Mouse (Mus musculus): ENCODE data around the gene Guca1a.
"Not testable (repeated sequence)": the region's sequence is repeated elsewhere in the genome, so short reads cannot be mapped to it uniquely, and the experiment has no call there.

Gene Guca1a

DNA sequence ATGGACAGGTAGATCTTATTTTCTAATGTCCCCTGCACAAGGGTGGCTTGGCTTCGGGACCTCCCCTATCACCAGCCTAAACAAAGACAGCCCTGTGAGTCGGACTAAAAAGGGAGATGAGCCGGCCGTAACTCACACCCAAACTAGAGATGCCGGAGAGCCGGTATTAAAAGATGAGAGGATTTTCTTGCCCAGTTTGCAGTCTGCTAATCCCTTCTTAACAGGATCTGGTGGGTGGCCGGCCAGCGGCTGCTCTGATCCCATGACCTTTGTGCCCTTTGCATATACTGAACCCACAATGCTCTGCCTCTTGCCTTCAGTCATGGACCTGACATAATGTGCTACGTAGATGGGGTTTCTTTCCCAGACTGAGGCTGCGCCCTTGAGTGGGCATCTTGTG lies at the start of gene Guca1a:
Gene Guca1a, minus strand, starts transcription at position 134 of the 400 bp plus-strand sequence.
- no peak for DNase-seq (ENCODE audit: low spot score in 2 of 2)

DNA sequence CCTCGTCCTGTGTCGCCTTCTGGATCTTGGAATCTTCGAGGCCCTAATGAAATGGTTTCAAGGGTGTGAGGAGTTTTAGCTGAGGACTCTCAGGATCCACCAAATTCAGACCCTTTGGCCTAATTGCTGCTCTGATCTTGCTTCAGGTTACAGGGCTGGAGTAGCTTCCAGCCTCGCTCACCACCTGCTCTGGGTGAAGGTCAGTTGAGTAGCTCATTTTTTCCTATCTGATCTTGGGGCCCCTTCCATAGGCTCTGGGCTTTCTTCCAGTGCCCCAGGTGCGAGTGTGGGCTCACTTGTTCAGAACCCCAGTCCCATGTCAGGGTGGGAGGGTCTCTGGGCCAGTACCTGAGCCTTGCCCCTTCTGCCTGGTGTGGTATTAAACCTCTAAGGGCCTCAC lies 49.0 kb upstream of the Guca1a start:
- no peak for DNase-seq (ENCODE audit: low spot score in 2 of 2)

DNA sequence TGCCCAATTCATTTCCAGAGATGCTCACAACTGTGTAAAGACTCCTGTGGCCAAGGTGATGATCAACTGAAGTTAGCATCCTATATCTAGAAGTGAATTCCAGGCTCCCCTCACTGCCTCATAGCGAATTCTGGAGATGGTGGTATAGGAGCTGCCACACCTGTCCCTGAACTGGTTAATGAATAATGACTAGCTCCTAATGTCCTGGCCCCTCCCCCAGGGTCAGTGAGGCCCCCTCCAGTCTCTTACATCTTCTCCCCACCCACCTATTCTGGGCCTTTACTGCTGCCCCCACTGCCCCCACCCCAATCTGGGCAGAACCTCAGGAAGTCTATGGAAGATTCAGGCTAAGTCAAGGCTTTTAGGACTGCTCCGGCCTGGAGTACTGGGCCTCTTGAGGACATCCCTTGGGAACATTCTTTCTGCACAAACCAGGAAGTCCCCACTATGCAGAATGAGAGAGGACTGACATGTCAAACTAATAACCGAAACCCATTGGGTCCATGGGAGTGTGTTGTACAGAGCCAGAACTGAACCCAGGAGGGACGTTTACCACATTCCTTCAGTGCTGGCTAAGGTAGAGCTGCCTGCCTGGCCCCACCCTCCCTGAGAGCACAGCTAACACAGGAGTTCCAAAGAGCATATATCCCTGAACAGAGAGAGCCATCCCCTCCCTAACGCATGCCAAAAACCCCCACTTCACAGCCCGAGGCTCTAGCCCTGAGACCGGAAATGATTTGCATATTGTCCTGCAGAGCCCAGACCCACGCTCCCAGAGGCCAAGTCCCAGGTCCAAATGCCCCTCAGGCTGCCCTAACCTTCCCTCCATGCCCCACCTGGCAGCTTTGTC lies 48.4 kb upstream of the Guca1a start:
- no peak for DNase-seq (ENCODE audit: low spot score in 2 of 2)

DNA sequence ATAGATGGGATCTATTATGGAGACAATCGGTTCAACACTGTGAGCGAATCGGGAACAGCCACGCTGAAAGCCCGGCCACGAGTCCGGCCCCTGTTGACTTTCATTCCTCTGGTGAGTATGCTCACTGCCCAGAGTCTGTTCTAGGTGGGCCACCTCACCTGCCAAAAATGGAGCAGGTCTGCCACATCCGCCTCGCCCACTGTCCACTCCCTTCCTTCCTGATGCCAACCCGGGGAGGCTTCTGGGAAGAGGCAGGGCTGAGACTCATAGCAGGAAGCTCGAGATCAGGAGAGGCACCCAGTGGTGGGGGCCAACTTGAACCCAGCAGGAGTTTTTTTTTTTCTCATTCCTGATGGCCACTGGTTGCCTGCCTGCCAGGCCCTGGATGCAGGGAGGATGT lies 46.2 kb upstream of the Guca1a start:
- no peak for DNase-seq (ENCODE audit: low spot score in 2 of 2)

DNA sequence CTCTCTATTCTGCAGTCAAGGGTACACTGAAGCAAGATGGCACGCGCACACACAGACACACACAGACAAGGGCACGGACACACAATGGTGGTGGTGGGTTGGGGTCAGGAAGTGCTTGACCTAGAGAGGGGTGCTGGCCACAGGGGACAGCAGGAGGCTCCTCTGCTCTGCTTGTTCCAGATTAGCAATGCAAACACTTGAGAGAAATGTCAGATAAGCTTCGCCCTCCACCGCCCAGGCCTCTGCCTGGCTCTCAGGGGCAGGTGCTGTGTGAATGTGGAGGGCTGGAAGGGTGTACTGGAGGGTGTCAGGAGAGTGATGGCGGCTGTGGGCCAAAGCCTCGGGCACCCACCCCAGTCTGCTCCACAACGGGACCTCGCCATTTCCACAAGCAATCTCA lies 45.6 kb upstream of the Guca1a start:
- DNase-seq (ENCODE audit: low spot score in 2 of 2) = no peak

DNA sequence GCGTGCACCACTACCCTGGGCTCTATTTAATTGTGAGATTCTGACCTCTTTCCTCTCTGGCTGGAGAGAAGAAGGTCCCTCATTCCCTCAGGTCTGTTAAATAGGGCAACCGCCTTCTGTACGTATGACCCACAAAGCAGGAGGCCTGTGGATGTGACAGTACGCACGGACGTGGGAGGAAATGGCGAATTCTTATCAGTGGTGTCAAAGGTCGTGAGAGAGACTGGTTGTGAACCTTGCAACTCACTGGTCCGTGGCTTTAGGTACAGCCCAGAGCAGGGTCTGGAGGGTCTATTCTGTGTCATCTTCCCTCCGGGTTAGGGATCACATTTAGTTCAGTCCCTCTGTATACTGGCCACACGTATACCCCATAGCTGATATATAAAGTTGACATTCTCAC lies 45.1 kb upstream of the Guca1a start:
- DNase-seq (ENCODE audit: low spot score in 2 of 2) = no peak

DNA sequence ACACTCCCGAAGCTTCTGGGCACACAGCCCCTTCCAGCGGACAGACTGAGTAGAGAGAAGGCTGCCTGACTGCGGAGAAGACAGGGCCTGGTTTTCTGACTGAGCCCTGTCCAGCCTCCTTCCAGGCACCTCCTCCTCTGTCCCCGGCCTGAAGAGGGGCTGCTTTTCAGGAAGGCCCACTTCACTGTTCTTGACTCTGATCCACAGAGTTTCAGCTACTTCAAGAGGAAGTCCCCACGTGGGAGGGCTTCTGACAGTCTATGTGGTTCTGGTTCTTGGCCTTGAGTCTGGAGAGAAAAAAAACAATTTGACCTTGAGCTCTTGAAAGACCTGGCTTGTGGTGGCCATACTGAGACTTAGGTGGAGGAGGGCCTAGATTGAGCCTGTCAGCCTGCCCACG lies 43.7 kb upstream of the Guca1a start:
- DNase-seq (ENCODE audit: low spot score in 2 of 2) = no peak

DNA sequence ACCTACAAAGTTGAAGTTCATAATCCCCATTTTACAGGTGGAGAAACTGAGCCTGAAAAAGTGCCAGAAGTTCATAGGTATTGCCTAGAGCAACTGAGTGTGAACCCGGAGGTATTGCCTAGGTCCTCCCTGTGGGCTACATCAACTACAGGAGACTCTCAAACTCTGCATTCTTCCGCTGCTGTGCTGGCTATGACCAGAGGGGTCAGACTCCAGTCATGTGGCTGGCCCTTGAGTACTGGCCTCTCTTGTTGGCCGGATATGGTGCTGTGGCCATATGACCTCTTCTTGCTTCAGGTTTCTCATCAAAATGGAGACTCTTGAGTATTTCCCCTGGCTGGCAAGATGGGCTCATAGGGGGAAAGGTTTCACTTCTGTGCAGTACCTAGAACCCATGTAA lies 41.9 kb upstream of the Guca1a start:
- no peak for DNase-seq (ENCODE audit: low spot score in 2 of 2)

DNA sequence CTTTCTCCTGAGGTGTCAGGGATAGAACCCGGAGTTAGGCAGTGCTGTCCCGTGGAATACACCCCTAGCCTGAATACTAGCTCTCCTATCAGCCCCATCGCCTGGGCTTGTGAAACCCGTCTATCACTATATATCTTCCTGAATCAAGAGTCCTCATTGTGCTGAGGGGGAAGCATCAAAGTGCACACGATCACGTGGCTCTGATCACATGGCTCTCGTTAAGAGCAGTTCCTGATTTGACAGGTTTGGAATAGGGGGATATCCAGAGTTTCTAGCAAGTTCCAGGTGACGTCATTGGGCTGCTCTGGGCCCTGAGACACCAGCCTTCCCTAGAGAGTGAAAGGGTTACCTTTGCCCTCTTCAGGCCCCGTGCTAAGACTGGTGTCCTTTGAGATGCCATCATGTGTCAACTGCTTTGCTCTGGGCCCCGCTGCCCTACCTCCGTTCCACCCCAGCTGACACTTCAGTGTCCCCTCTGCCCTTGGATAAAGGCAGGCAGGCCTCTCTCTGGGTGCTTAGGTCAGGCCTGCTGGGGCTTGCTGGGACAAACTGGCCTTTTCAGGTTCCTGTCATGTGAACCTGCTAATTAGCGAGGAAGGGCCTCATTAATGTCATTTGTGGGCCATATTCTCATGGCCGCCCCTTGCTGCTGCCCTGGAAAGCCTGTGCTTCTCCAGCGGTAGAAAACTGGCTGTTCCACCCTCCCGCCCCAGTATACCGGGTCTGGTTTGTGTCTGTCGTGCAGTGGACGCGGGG lies 41.1 kb upstream of the Guca1a start:
- no peak for DNase-seq (ENCODE audit: low spot score in 2 of 2)

DNA sequence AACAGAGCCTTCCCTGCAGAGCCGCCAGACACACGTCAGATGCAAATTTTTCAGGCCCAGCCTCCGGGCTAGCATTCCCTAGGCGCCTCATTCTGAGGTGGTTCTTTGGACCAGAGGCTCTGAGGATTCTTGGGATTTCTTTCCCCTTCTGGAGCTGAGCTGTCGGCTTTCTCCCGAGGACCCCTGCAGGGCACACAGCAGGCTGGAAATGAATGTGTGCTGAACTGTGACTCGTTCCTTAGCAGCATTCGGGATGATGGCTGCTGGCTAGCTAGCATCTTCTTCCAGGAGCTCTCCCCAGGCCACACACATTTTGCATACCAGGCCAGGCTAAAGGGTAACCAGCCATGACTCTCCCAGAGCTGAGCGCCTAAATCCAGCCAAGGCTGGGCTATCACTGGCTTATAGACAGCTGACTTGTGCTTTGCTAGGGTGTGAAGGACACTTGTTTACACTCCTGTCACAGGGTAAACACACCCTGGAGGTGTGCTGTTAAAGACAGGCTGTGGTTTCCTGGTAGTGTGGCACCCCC lies 40.0 kb upstream of the Guca1a start:
- no peak for DNase-seq (ENCODE audit: low spot score in 2 of 2)

DNA sequence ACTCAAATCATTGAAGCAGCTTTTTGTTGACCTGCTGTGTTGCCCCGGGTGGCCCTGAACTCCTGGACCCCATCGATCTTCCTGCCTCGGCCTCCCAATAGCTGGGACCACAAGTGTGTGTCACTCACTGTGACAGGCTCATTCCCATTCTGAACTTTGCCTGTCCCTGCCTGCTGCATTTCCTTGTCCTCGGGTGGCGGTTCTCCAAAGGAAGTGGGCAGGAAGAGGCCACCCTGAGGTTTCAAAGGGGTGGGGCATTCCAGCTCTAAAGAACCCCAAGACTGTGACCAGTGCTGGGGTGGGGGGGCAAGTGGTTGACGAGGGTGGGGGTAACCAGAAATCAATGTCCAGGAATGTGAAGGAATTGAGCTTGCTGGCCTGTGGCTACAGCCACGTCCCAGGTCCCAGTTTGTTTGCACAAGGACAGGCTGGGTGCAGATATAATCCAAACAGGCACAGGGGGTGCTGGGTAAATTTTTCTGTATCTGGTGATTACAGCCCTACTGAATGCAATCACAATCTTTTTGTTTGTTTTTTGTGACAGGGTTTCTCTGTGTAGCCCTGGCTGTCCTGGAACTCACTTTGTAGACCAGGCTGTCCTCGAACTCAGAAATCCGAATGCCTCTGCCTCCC lies 39.1 kb upstream of the Guca1a start:
- DNase-seq (ENCODE audit: low spot score in 2 of 2) = no peak

DNA sequence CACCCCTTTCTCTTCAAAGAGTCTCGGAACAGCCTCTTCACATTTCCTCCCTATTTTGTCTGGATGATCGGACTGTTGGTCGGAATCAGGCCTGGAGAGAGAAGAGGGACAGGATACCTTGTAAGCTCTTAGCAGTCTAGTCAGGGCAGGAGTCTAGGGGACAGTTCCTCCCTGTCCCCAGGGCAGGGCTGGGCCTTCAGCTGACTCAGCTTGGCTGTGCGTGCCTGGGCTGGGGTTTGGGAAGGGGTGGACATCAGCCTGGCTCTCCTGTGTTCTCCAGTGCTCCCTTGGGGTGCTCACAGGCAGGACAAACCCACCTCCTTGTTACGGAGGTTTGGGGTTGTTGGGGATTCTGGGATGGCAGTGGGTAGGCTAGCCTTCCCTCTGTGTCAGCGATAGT lies 38.2 kb upstream of the Guca1a start:
- DNase-seq (ENCODE audit: low spot score in 2 of 2) = no peak

DNA sequence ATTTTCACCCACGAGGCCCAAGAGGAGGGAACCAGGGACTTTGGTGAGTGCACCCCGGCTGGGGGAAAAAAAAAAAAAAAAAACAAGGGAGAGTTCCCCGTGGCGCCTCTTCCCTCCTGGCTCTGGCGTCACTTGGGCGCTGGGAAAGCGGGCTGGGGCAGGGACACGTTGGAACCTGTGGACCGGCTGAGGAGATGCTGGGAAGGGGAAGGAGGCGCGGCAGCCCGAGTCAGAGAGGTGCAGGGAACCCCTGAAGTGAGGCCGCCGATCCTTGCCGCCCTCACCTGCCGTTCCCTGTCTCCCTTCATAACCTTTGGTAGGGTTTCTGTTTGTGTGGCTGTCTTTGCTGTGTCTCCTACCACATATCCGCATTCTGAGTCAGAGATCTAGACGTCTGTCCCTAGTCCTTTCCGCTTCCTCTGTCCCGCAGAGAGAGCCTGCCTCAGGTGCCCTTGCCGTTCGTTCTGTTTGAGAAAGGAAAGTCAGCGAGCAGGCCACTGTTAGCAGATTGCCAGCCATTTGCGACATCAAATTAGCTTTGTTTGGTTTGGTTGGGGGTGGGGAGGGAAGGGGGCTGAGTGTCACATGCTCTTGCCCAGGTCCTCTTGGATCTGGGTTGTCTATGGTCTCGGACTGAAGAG lies 36.6 kb upstream of the Guca1a start, which contains the start of gene 1700001C19Rik:
Gene 1700001C19Rik, minus strand, starts transcription at position 470 of the 641 bp plus-strand sequence.
- DNase-seq (ENCODE audit: low spot score in 2 of 2) = no peak

DNA sequence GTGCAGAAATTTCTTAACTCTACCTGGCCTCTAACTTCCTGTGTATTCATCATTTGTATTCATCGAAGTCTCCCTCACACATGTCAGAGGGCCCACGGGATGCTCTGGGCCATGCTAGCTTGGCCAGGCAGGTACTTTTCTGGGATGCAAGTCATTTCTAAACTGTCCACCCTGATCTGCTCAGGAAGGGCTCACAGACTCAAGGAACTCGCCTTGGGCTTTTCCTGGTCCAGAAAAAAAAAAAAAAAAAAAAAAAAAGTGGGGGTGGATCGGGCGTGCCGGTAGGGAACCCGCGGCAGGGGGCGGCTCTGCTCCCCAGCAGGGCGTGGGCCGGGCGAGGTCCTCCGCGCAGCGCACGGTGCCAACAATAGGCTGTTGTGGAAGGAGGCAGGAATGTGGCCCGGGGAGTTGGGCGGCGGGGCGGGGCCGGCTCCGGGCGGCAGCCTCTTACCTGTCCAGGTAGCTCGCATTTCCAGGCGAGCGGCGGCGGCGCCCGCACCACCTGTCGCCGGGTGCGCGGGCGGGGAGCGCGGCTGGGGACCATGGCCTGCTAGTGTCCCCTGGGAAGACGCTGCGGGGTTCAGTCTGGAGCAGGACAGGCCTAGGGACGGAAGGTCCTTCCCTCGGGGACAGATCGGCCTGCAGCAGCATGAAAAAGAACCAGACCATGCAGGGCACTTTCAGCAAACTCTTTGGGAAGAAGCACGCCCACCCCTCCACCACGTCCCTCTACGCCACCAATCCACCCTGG lies 35.9 kb upstream of the Guca1a start, which contains the start of gene AI661453:
Gene AI661453, plus strand, starts transcription at position 460 of the 751 bp plus-strand sequence.
- DNase-seq (ENCODE audit: low spot score in 2 of 2) = no peak

DNA sequence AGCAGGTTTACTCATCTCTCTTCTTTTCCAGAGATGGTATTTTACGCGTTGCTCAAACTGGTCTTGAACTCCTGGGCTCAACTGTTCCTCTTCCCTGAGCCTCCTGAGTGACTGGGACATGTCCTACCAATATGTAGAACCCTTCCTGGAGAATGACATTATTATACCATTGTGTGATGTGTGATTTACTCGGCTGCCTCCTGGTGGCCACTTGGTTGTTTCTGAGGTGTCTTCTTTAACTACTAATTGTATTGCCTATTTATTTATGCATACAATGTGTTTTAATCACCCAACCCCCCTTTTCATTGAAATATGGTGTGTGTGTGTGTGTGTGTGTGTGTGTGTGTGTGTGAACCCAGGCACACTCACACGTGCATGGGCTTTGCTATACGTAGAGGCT lies 30.4 kb upstream of the Guca1a start:
- no peak for DNase-seq (ENCODE audit: low spot score in 2 of 2)

DNA sequence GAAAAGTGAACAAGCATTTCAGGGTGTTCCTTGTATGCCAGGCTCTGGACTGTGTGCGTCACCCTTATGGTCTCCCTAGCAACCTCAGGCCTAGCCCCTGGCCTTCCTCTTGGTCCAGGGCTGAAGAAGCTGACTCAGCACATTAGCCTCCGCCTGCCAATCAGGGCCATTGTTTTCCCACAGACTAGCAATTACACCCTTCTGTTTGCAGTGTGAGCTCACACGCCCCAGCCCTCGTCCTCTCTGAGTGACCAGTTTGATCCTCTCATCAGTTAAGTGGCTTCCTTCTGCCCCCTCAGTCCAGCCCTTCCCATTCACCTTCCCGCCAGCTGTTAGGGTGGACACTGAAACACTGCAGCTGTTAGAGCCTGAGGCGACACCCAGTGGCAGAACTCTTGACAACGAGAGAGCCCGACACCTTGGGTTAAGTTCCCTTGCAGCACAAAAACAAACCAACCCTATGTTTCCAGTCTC lies 28.5 kb upstream of the Guca1a start:
- DNase-seq (ENCODE audit: low spot score in 2 of 2) = no peak

DNA sequence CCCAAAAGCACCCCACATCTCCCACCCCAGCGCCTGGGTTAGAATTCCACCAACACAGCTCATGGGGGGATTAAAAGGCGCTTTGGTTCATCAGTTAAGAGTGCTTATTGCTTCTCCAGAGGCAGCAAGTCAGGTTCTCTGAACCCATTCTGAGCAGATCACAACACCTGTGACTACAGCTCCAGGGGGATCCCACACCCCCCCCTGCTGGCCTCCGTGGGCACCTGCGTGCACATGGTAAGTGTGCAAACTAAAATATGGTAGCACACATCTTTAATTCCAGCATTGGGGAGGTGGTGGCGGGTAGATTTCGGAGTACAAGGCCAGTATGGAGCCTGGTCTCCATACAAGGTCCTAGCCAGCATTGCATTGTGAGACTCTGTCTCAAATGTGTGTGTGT lies 26.9 kb upstream of the Guca1a start:
- no peak for DNase-seq (ENCODE audit: low spot score in 2 of 2)

DNA sequence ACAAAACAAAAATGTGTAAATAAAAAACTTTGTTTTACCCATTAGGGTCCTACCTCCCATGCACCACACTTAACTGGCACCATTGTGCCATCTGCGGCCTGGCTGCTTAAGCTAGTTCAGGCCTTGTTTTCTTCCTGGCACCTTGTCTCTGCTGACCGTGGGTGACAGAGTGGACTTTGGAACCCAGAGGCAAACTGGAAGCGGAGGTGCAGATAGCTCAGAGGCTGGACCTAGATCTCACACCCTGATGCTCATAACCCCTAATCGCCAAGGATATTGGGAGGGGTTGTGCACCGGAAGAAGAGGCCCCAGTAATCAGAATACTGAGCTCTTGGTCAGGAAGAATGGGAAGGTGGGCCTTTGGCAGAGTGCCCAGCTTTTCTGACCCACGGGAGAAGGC lies 23.8 kb upstream of the Guca1a start:
- no peak for DNase-seq (ENCODE audit: low spot score in 2 of 2)

DNA sequence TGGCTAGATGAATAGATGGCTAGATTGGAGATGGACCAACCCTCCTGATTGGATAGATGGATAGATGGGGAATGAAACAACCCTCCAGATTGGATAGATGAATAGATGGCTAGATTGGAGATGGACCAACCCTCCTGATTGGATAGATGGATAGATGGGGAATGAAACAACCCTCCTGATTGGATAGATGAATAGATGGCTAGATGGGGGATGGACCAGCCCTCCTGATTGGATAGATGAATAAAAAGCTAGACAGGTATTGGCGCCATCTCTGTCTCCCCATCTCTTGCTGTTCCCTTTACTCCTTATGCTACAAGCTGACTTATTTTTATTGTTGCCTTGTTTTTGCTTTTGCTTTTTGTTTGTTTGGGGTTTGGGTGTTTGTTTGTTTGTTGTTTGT lies 22.2 kb upstream of the Guca1a start:
- not testable (repeated sequence) for DNase-seq (ENCODE audit: low spot score in 2 of 2)

DNA sequence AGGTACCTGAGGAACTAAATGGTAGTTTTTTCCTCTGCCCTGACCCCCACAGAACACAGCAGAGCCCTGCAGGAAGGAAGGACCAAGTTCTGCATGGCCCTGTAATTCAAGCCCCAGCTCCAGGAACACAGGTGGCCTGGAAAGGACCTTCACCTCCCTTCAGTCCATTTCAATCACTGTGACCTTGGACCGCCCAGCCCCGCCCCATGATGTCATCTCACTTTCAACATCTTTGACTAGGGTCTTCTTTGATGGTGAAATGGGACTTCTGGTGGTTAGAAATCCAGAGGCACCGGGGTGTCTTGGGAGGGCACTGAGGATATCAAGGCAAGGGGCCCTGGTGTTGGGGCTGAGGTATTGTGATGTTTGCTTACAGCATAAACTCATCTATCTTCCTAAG lies 21.2 kb upstream of the Guca1a start:
- DNase-seq (ENCODE audit: low spot score in 2 of 2) = no peak

DNA sequence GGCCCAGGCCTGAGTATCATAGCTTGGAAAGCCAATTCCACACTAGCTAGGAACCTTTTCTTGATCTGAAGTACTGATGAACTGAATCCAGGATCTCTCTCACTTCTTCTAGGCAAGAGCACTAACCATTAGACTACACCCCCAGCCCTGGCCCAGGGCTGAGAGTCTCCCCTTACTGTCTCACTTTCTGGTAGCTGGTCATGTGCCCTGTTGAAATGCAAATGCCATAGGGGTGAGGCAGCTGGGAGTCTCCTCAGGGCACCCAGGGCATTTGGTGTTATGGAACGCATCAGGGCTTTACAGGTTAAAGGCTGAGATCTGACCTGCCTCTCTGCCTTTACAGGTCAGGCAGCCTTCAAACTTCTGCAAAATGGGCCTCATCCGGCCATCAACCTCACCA lies 19.8 kb upstream of the Guca1a start:
- no peak for DNase-seq (ENCODE audit: low spot score in 2 of 2)

Data from spleen, postnatal 4 days (tissue).